Mouse (Mus musculus) stomach, embryonic 16.5 days (tissue): Measurements from ENCODE around the gene Gm9803. TPM values are rescaled to one million over a fixed set of nuclear protein-coding genes. Genes with fewer than 3 reads are reported as not detected.

ENCODE experiments used
- ATAC-seq: fragments of 200-750 bp; cut with Nextera tagmentation; 2 replicates; pipeline ENCODE4 v1.8.0; 2017; ENCODE audit warnings: moderate number of reproducible peaks, moderate TSS enrichment; ENCODE audit not compliant: insufficient read depth, low FRiP score
- H3K27ac ChIP-seq: fragments of 300-500 bp; sonication (generic); 2 replicates; pipeline ENCODE4 v1.5.1; 2014; ENCODE audit warnings: low read length
- H3K27me3 ChIP-seq: fragments of 300-500 bp; sonication (generic); 2 replicates; pipeline ENCODE4 v1.6.1; 2014; ENCODE audit warnings: low read length, control low read depth, mixed read lengths; ENCODE audit not compliant: control insufficient read depth, insufficient read depth
- H3K36me3 ChIP-seq: fragments of 300-500 bp; sonication (generic); 2 replicates; pipeline ENCODE4 v1.6.1; 2014; ENCODE audit warnings: low read length; ENCODE audit not compliant: control insufficient read depth, insufficient read depth
- H3K4me1 ChIP-seq: fragments of 300-500 bp; sonication (generic); 2 replicates; pipeline ENCODE4 v1.6.1; 2014; ENCODE audit warnings: low read length, control low read depth, mixed read lengths; ENCODE audit not compliant: control insufficient read depth, insufficient read depth
- H3K4me2 ChIP-seq: fragments of 300-500 bp; sonication (generic); 2 replicates; pipeline ENCODE4 v1.6.1; 2014; ENCODE audit warnings: low read depth, low read length, mixed read lengths
- H3K4me3 ChIP-seq: fragments of 300-500 bp; sonication (generic); replicated peaks from 2 replicates; pipeline ENCODE4 v1.5.1; 2014; ENCODE audit warnings: mild to moderate bottlenecking, low read length
- H3K9ac ChIP-seq: fragments of 300-500 bp; sonication (generic); 2 replicates; pipeline ENCODE4 v1.6.1; 2014; ENCODE audit warnings: low read length
- H3K9me3 ChIP-seq: fragments of 300-500 bp; sonication (generic); replicated peaks from 2 replicates; pipeline ENCODE4 v1.6.1; 2016; ENCODE audit warnings: low read length, control low read depth; ENCODE audit not compliant: control insufficient read depth
- WGBS: fragments of 180-500 bp; shearing (Covaris S2); extraction: QIAGEN DNeasy Blood & Tissue Kit; methylation state at CpG from one replicate; pipeline ENCODE4 v1.1.7; 2014; 5-methylcytosine and 5-hydroxymethylcytosine counted together
- polyA plus RNA-seq: library from polyadenylated mRNA; unstranded; fragments of >200 nt; fragmentation: Nextera tagmentation; extraction: Ambion mirVana; gene quantifications from 2 replicates; pipeline ENCODE4 v1.2.1, GENCODE M21; 2015

The Gm9803 gene
- polyA plus RNA-seq, 1 experiment from 2014 or later: 10.0 TPM

- Histone ChIP-seq H3K4me3 (no peak overlapping the region), H3K36me3 (no peaks in the 10 kb centered on the region), H3K9me3 (no peaks in the 10 kb centered on the region), H3K9ac (no peak overlapping the region), H3K4me1 (peaks cover 21% of the 10 kb centered on the region), H3K27me3 (no peaks in the 10 kb centered on the region), H3K4me2 (no peak overlapping the region), H3K27ac (no peak overlapping the region)
- WGBS: 86% methylated on average over 5 of the region's 5 CpGs
- no peak for ATAC-seq
These were observed 41.9 kb upstream of the Gm9803 start for GRCm38 (mm10) chr10:43482021-43482420.

- H3K36me3 ChIP-seq: no peaks in the 10 kb centered on the region
- no peak for ATAC-seq
- H3K9ac ChIP-seq: peak overlapping the region; percentile 56
- peaks cover 21% of the 10 kb centered on the region for H3K4me1 ChIP-seq
- 0 out of 2 replicates have a peak overlapping the region, but pooled peaks have one; percentile 20 for H3K4me2 ChIP-seq
- H3K4me3 ChIP-seq: no peak overlapping the region
- WGBS: 32% methylated on average over 9 of the region's 9 CpGs
- H3K27me3 ChIP-seq: no peaks in the 10 kb centered on the region
- no peaks in the 10 kb centered on the region for H3K9me3 ChIP-seq
- H3K27ac ChIP-seq: peak overlapping the region; percentile 79
These were observed 40.4 kb upstream of the Gm9803 start for GRCm38 (mm10) chr10:43483426-43483995.

GRCm38 (mm10) chr10:43485751-43486268 is 38.1 kb upstream of the Gm9803 start:
- no peak overlapping the region for H3K4me2 ChIP-seq
- H3K27me3 ChIP-seq: no peaks in the 10 kb centered on the region
- H3K36me3 ChIP-seq: no peaks in the 10 kb centered on the region
- WGBS: 76% methylated on average over 6 of the region's 6 CpGs
- H3K27ac ChIP-seq: no peak overlapping the region
- H3K9me3 ChIP-seq: no peaks in the 10 kb centered on the region
- no peak overlapping the region for H3K4me3 ChIP-seq
- peaks cover 14% of the 10 kb centered on the region for H3K4me1 ChIP-seq
- ATAC-seq: no peak
- H3K9ac ChIP-seq: no peak overlapping the region

DNA sequence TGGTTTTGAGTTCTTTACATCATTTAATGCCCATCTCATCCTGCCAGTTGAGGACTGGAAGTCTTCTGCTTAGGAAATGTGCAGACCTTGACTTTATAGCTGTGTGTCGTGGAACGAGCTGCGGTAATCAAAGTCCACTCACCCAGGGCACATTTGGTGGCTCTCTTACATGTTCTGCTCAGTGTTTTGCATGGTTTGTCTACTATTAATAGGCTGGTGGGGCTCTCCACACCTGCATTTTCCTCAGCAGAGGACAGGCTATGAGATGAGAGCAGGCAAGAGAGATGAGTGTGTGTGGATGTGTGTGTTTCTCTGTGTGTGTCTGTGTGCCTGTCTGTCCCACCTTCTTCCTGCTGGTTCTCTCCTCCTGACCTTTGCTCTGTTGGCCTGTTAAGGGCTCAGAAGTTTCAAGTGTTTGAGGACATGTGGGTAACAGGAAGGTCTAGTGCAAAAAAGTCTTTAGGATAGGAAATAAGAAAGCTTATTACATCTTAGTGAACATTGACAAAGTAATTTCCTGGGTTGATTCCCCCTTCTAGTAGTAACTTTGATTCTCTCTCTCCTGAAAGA is 36.4 kb upstream of the Gm9803 start:
- 78% methylated on average over 3 of the region's 3 CpGs for WGBS
- H3K27ac ChIP-seq: no peak overlapping the region
- no peak for ATAC-seq

GRCm38 (mm10) chr10:43488258-43488657 is 35.6 kb upstream of the Gm9803 start:
- no peaks in the 10 kb centered on the region for H3K9me3 ChIP-seq
- peaks cover 6% of the 10 kb centered on the region for H3K4me1 ChIP-seq
- no peaks in the 10 kb centered on the region for H3K36me3 ChIP-seq
- no peak overlapping the region for H3K9ac ChIP-seq
- no peaks in the 10 kb centered on the region for H3K27me3 ChIP-seq
- H3K4me2 ChIP-seq: no peak overlapping the region
- ATAC-seq: no peak
- H3K27ac ChIP-seq: no peak overlapping the region
- no peak overlapping the region for H3K4me3 ChIP-seq
- WGBS: 64% methylated on average over 4 of the region's 4 CpGs

More for the DNA sequence above, 36.4 kb upstream of the Gm9803 start:
- Histone ChIP-seq H3K9me3 (no peaks in the 10 kb centered on the region), H3K4me3 (no peak overlapping the region), H3K4me2 (no peak overlapping the region), H3K4me1 (peaks cover 13% of the 10 kb centered on the region), H3K36me3 (no peaks in the 10 kb centered on the region), H3K9ac (no peak overlapping the region), H3K27me3 (no peaks in the 10 kb centered on the region)

DNA sequence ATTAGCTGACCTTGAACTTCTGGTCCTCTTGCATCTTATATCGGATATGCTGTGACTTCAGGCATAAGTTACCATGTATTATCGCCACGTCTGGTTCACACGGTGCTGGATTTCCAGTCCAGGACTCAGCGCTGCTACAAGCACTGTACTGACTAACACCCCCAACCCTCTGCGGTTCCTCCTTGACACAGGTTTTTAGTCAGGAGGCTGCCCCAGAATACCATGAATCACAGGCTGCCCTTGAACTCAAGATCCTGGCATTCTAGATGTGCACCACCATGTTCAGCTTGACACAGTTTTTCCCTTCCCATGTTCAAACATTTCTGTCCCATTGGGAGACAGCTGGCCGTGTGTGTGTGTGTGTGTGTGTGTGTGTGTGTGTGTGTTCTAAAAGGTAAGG is 34.7 kb upstream of the Gm9803 start:
- Histone ChIP-seq H3K4me2 (no peak overlapping the region), H3K36me3 (no peaks in the 10 kb centered on the region), H3K9me3 (no peaks in the 10 kb centered on the region), H3K4me1 (no peaks in the 10 kb centered on the region), H3K27me3 (no peaks in the 10 kb centered on the region), H3K9ac (no peak overlapping the region), H3K27ac (no peak overlapping the region), H3K4me3 (no peak overlapping the region)
- 78% methylated on average over 7 of the region's 7 CpGs for WGBS
- ATAC-seq: no peak

- no peak overlapping the region for H3K4me3 ChIP-seq
- H3K4me1 ChIP-seq: no peaks in the 10 kb centered on the region
- no peak for ATAC-seq
- no peaks in the 10 kb centered on the region for H3K9me3 ChIP-seq
- no peaks in the 10 kb centered on the region for H3K27me3 ChIP-seq
- H3K27ac ChIP-seq: no peak overlapping the region
- 38% methylated on average over 6 of the region's 6 CpGs for WGBS
- no peaks in the 10 kb centered on the region for H3K36me3 ChIP-seq
- H3K4me2 ChIP-seq: no peak overlapping the region
- H3K9ac ChIP-seq: no peak overlapping the region
These were observed 34.3 kb upstream of the Gm9803 start for GRCm38 (mm10) chr10:43489550-43489949.

DNA sequence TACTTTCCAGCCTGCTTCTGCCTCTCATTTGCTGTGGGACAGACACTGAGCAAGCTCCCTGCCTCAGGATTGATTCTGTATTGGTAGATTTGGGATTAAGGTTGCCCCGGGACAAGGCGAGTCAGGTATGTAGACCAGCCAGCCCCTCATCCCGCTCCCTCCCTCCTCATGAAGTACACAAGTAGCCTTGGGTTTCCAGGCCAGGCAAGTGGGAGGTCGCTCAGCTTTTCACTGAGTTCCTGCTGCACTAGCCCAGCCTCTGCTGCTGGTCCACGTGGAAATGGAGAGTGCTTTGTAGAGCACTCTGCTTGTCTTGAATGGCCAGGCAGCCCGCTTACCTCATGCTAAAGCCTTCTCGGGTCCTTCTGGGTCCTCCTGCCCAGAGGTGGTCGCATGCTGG is 33.9 kb upstream of the Gm9803 start:
- Histone ChIP-seq H3K27ac (no peak overlapping the region), H3K4me2 (no peak overlapping the region), H3K9me3 (no peaks in the 10 kb centered on the region), H3K4me1 (no peaks in the 10 kb centered on the region), H3K27me3 (no peaks in the 10 kb centered on the region), H3K36me3 (no peaks in the 10 kb centered on the region), H3K9ac (no peak overlapping the region), H3K4me3 (no peak overlapping the region)
- ATAC-seq: no peak
- WGBS: 61% methylated on average over 8 of the region's 8 CpGs

DNA sequence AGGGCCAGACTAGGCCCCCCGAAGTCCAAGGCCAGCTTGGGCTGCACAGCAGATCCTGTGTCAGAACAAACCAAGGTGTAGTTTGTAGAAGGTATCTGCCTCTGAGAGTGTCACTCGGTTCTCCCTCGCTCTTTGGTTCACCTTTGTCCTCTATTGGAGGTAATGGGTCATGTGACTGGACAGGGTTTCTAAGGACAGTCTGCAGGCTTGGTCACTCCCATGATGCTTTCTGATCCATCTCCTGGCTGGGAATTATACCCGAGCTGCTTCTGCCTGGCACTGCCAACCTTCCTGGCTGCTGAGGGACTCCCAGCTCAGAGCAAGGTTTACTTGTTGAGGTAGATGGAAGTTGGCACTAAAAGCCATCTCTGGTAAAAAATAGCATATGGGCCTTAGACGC is 33.0 kb upstream of the Gm9803 start:
- ATAC-seq: no peak

More for the DNA sequence above, 33.0 kb upstream of the Gm9803 start:
- H3K9me3 ChIP-seq: no peaks in the 10 kb centered on the region
- H3K9ac ChIP-seq: no peak overlapping the region
- no peak overlapping the region for H3K4me2 ChIP-seq
- H3K27ac ChIP-seq: no peak overlapping the region
- H3K4me1 ChIP-seq: no peaks in the 10 kb centered on the region
- no peak overlapping the region for H3K4me3 ChIP-seq
- H3K36me3 ChIP-seq: no peaks in the 10 kb centered on the region
- WGBS: 78% methylated on average over 5 of the region's 5 CpGs
- no peaks in the 10 kb centered on the region for H3K27me3 ChIP-seq
